Mouse (Mus musculus): ENCODE measurements at regions not wholly inside any gene's neighbourhood (a gene's known extent, or its start where the extent isn't known, plus 50 kb on each side); places are given as distances from the start of the nearest gene placed in this dataset.
"Not testable (repeated sequence)": the region's sequence is repeated elsewhere in the genome, so short reads cannot be mapped to it uniquely, and the experiment has no call there.

DNA sequence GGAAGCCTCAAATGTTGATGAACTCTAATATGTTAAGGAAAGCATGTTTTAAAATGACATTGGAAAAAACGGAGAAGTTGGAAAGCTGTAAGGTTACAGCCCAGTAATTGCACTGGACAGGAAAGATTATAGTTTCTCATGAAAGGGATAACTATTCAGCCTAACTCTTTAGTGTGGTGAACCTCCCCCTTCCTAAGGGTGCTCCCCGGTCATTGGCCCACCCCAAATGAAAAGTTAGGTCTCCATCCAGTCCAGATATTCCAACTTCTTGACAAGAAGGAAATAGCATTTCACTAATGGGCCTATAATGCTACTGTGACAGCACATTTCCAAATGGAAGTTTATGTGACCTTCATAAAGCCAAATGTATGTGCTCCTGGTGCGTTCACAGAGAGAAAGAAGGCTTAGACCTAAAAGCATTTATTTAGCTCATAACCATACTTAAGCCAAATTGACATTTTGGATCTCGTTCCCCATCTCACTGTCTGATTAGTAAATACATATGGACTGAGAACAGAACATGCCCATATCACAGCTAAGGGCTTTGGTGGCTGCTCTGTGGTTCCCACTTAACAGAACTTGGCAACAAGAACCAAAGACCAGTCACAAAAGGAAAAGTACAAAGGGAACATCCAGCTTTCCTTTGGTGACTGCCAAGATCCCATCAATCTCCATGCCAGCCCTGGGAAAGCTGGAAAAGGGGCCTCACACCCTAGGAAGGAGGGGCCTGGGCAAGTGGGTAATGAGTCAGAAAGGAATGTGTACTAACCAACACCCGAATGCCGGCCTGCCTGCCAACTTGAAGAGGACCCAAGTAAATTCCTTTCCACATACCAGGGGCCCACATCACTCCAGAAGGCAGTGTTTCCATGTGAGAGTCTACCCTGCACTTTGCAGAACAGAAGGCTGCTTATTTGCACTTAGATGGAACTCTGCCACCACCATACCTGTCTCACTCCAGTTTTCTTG, 155.1 kb upstream of the Chst7 start:
- DNase-seq (ENCODE audit: low read depth, low spot score) = peak; percentile 35

DNA sequence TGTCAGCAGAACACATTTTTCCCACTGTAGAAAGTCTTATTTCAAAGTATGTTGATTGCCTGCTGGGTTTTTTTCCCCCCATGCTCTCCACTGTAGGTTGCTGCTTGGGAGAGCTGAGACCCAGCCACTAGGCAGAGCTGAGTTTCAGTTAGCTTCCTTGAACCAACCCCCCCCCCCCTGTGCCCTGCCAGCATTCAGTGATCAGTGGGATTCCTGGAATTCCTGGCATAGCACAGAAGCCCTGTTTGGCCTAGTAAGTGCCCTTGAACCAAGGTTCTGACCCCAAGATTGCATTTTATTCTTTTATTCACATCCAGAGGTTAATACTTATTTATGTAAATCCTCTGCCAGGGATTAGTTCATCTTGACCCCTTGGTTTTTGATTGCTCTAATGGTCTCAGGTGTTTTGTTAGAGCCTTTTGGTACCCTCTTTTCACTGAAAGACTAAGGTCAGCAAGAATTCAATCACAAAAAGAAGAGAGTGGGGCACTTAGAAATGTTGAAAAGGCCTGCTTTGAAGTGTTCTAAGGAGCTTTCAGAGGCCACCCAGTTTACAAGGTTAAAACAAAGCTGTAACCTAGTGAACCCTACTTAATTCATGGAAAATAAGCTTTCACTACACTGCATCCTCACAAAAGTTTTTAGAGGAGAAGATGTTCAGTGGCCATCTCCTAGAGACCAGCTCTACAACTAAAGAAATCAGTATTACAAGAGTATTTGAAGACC, 152.6 kb upstream of the Chst7 start:
- peak; percentile 91 for DNase-seq (ENCODE audit: low read depth, low spot score)

DNA sequence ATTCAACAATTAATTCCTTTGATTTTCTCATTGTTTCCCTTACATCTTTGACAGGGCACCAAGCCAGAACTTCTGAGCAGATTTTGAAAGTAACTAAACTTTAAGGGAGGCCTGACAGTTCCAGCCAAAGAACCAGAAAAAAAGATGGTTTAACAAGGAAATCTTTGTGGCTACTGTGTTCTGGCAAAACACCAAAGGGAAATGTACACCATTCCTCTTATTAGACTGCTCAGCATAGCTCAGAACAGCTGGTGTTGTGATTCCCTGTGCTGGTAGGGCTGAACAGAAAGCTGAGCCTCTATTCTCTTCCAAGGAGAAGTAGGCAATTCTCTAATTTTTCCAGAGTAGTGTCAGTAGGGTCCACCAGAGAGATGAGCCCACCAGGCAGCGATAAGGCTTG, 142.4 kb upstream of the Chst7 start:
- no peak for DNase-seq (ENCODE audit: low read depth, low spot score)

GRCm38 (mm10) chrX:19929376-19929775, 130.0 kb upstream of the Chst7 start:
- not testable (repeated sequence) for DNase-seq (ENCODE audit: low read depth, low spot score)

GRCm38 (mm10) chrX:19929866-19930265, 129.5 kb upstream of the Chst7 start:
- no peak for DNase-seq (ENCODE audit: low read depth, low spot score)

GRCm38 (mm10) chrX:19943305-19943704, 116.1 kb upstream of the Chst7 start:
- DNase-seq (ENCODE audit: low read depth, low spot score) = peak; percentile 56
